Comparison of ENCODE assay signal across 16 mouse cellular contexts in the genomic region with DNA sequence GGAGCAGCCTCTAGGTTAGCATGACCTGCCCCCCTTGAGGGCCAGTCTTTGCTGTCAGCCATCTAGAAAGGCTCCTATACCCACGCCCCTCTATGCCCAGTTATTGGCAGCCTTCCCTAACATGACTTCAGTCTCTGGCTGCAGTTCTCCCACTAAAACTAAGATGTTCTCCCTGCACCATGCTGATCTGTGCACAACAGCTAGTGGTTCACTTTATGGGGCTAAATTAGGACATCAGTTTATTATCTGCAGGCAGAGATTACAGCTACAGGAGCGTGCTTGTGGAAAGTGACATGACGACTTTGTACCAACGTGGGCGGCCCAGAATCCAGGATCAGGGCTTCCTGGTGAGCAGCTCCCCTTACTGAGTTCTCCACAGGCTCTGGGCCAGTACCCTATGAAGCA.
DNase-seq lines count a peak whose midpoint lies in the region; ATAC-seq and TF ChIP-seq lines count a peak whose summit lies in the region.
"Had no signal": no experiment of that assay in that cellular context is flagged by ENCODE, and none has a peak within 500 bp of the region (broad histone marks: within the 10 kb centered on the region; RNA-seq: fewer than 3 reads in every experiment).

No protein-coding gene starts in this region.

- no peaks in the 10 kb centered on the region for H3K36me3 ChIP-seq in thymus, adult 2 months (ENCODE audit: control insufficient read depth, insufficient read depth, low read length)
- H3K36me3 ChIP-seq: intestine, embryonic 15.5 days; liver, embryonic 13.5 days had no signal

- peak; percentile 45 for ATAC-seq in frontal cortex, adult (ENCODE audit: low TSS enrichment)
- ATAC-seq: intestine, embryonic 15.5 days; lung, postnatal 0 days had no signal

- DNase-seq in frontal cortex, postnatal 14 days (ENCODE audit: low spot score in 2 of 2) = no peak
- DNase-seq in left cerebral cortex, adult 2 months (ENCODE audit: extremely low spot score in 1 of 2, low spot score in 2 of 2) = no peak
- no peak for DNase-seq in left cerebral cortex, postnatal 10 days (ENCODE audit: extremely low spot score in 1 of 2, low spot score in 2 of 2)
- peak; percentile 28 for DNase-seq in NIH3T3 (ENCODE audit: low read depth)
- DNase-seq in cerebellum, postnatal 10 days = peak; percentile 67 to 70
- DNase-seq in heart, postnatal 14 days = no peak
- DNase-seq in thymus, adult 2 months = no peak
- DNase-seq: layer of hippocampus, adult 9-11 months; liver, embryonic 13.5 days; thymus, postnatal 4 days had no signal

- peak overlapping the region; percentile 76; the same call in 1 of the 2 replicates for H3K27ac ChIP-seq in left cerebral cortex, adult 2 months
- H3K27ac ChIP-seq in thymus, adult 2 months (ENCODE audit: control insufficient read depth, insufficient read depth, low read length) = no peak overlapping the region
- H3K27ac ChIP-seq: forebrain, embryonic 10.5 days; intestine, embryonic 15.5 days; kidney, postnatal 0 days; liver, embryonic 13.5 days had no signal

- peaks cover 20% of the 10 kb centered on the region for H3K4me1 ChIP-seq in thymus, adult 2 months (replicated peaks; ENCODE audit: control insufficient read depth, insufficient read depth, low read length)
- H3K4me1 ChIP-seq: forebrain, embryonic 10.5 days; intestine, embryonic 15.5 days had no signal

- no peak overlapping the region for H3K4me3 ChIP-seq in left cerebral cortex, adult 2 months
- no peak overlapping the region for H3K4me3 ChIP-seq in thymus, adult 2 months (ENCODE audit: control insufficient read depth, insufficient read depth, low read length)
- H3K4me3 ChIP-seq: forebrain, embryonic 10.5 days; intestine, embryonic 15.5 days; limb, embryonic 10.5 days; liver, embryonic 13.5 days had no signal

- 93% methylated on average over 5 of the region's 5 CpGs for WGBS in thymus, adult 2 months

- no peak for TF ChIP-seq POLR2A in thymus, adult 2 months (IDR thresholded peaks at IDR 0.05; ENCODE audit: control insufficient read depth, extremely low read depth, insufficient read depth, low read length, poor library complexity)

- H3K27me3 ChIP-seq in thymus, adult 2 months (ENCODE audit: control insufficient read depth, insufficient read depth, low read length) = no peaks in the 10 kb centered on the region
- H3K27me3 ChIP-seq: intestine, embryonic 15.5 days; liver, embryonic 13.5 days had no signal

- TF ChIP-seq CTCF in left cerebral cortex, adult 2 months (IDR thresholded peaks at IDR 0.05) = no peak
- TF ChIP-seq CTCF in thymus, adult 2 months (IDR thresholded peaks at IDR 0.05; ENCODE audit: borderline replicate concordance, control insufficient read depth, extremely low read depth, insufficient read depth, low read length, poor library complexity) = no peak

- intact Hi-C loops in left cerebral cortex, adult 2 months (cut with DNase I) = no loop called here
- intact Hi-C loops in left cerebral cortex, postnatal 10 days (cut with DNase I) = no loop called here
- intact Hi-C loops in heart, postnatal 14 days (cut with DNase I) = no loop called here

Comparison
In these comparisons a context has a peak if more than half of its experiments do, and no peak if none do; other contexts are left out.
1. DNase-seq: peak in NIH3T3 (single experiment) and cerebellum, postnatal 10 days (2 of 2); none in frontal cortex, postnatal 14 days (0 of 2), left cerebral cortex, adult 2 months (0 of 2), left cerebral cortex, postnatal 10 days (0 of 2), heart, postnatal 14 days (0 of 2) and thymus, adult 2 months (single experiment).